Mouse (Mus musculus): ENCODE data around the gene Btaf1. TPM values are rescaled to one million over a fixed set of nuclear protein-coding genes. Genes with fewer than 3 reads are reported as not detected.

Btaf1 gene
- polyA plus RNA-seq (2012; rRNA removed), result 13.9 and 20.0 TPM in 2 replicates

DNA sequence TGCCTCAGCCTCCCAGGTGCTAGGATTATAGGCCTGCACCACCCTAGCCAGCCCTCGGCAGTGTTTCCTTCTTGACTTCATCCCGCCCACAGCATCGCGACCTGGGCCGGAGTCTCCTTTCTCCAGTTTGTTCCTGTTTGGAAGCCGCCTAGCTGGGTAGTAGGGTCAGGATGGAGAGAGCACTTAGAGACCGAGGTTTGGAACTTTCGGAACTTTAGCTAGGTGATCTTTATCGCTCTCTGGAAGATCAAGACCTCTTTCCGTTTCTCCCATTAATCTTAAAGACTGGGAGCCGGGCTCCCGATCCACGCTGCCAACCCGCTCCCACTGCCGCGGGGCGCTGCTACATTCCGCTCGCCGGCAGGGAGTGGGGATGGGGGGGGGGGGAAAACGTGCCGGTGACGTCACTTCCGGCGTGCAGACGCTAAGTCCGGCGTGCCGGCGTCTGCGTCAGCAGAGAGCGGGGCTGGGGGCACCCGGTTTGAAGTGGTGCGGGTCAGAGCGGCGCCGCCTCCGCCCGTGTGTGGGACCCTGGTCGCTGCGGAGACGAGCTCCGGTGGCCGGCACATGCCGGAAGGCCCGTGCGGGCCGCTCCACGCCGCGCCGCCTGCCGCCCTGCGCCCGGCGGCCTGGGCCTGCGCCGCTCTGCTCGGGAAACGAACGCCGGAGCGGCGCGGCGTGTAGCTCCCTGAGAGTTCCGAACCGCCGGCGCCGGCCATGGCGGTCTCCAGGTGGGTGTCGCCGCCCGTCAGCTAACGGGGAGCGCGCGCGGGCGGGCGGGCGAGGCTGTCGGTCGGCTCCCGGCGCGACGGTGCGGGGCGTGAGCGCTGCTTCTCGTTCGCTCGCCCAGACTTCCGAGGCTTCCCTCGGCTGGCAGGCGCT, at the start of gene Btaf1:
Gene Btaf1, plus strand, starts transcription at position 409 of the 882 bp plus-strand sequence.

DNA sequence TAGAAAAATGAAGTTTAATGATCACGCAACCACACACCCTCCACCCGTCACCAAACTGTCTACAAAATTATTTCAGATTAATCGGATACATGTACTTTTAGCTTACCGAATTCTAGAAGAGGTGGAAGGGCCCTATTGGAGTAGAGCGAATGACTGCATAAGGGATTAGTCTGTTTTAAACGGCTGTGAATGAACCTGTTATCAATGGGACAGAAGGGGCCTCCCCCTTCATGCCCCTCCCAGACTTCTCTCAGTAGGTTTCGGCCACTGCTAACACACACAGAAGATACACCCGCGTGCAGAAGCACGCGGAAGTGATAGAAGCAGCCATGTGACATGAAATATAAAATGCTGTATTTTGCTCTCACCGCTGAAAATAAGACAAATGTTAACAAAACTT, 6.4 kb upstream of the Btaf1 start, which contains the start of gene Fgfbp3:
Gene Fgfbp3, minus strand, starts transcription at position 150 of the 400 bp plus-strand sequence.

Other genes starting within 250 kb of the Btaf1 start
- gene Ppp1r3c, start 189.4 kb upstream of the Btaf1 start, polyA plus RNA-seq (2012; rRNA removed), result 3.6 and 4.9 TPM in 2 replicates
- gene Tnks2, start 91.8 kb upstream of the Btaf1 start, polyA plus RNA-seq (2012; rRNA removed), result 74.3 and 122 TPM in 2 replicates
- 29.6 and 49.4 TPM in 2 replicates for gene Fgfbp3, start 6.5 kb upstream of the Btaf1 start, polyA plus RNA-seq (2012; rRNA removed)